Mouse (Mus musculus) embryo, embryonic 10 days (tissue): Measurements from ENCODE around the gene Srgap3.

Experiments used
- DNase-seq: peaks from one replicate; pipeline ENCODE4 v3.0.0-alpha.2; 2015; ENCODE audit warnings: low spot score

The Srgap3 gene

GRCm38 (mm10) chr6:112949220-112949619 lies 2.2 kb upstream of the Srgap3 start:
- DNase-seq: peak; percentile 38

- no peak for DNase-seq
These were observed 1.4 kb upstream of the Srgap3 start for GRCm38 (mm10) chr6:112948416-112948815.

- DNase-seq: peak; percentile 35
These were observed 850 bp downstream of the Srgap3 start for GRCm38 (mm10) chr6:112946021-112946811.

GRCm38 (mm10) chr6:112945181-112945751 lies 1.8 kb downstream of the Srgap3 start:
- no peak for DNase-seq

- peak; percentile 62 for DNase-seq
These were observed 3.3 kb downstream of the Srgap3 start for GRCm38 (mm10) chr6:112943596-112944245.

GRCm38 (mm10) chr6:112939281-112939680 lies 7.8 kb downstream of the Srgap3 start:
- DNase-seq: no peak

- DNase-seq: no peak
These were observed 9.3 kb downstream of the Srgap3 start for GRCm38 (mm10) chr6:112937791-112938190.

GRCm38 (mm10) chr6:112934501-112934900 lies 12.6 kb downstream of the Srgap3 start:
- DNase-seq: no peak

GRCm38 (mm10) chr6:112932611-112933010 lies 14.5 kb downstream of the Srgap3 start:
- no peak for DNase-seq

GRCm38 (mm10) chr6:112930011-112930451 lies 17.0 kb downstream of the Srgap3 start:
- DNase-seq: peak; percentile 71

GRCm38 (mm10) chr6:112929291-112929984 lies 17.6 kb downstream of the Srgap3 start:
- DNase-seq: no peak

GRCm38 (mm10) chr6:112928841-112929240 lies 18.2 kb downstream of the Srgap3 start:
- DNase-seq: no peak

- DNase-seq: peak; percentile 59
These were observed 19.7 kb downstream of the Srgap3 start for GRCm38 (mm10) chr6:112927341-112927740.

GRCm38 (mm10) chr6:112926011-112926410 lies 21.1 kb downstream of the Srgap3 start:
- DNase-seq: no peak

GRCm38 (mm10) chr6:112925234-112925975 lies 21.7 kb downstream of the Srgap3 start:
- DNase-seq: no peak

- DNase-seq: no peak
These were observed 22.4 kb downstream of the Srgap3 start for GRCm38 (mm10) chr6:112924606-112925141.

- no peak for DNase-seq
These were observed 26.4 kb downstream of the Srgap3 start for GRCm38 (mm10) chr6:112920619-112921195.

GRCm38 (mm10) chr6:112917717-112918116 lies 29.3 kb downstream of the Srgap3 start:
- no peak for DNase-seq

GRCm38 (mm10) chr6:112916243-112916642 lies 30.8 kb downstream of the Srgap3 start:
- DNase-seq: no peak

GRCm38 (mm10) chr6:112912552-112912951 lies 34.5 kb downstream of the Srgap3 start:
- no peak for DNase-seq

GRCm38 (mm10) chr6:112909711-112910110 lies 37.4 kb downstream of the Srgap3 start:
- DNase-seq: no peak
